Mouse (Mus musculus) MEL (cell line): Measurements from ENCODE around the gene Zfand3.

Experiments used
- CHD2 ChIP-seq: IDR thresholded peaks from 2 replicates; pipeline ENCODE4 v1.6.1; 2011; ENCODE audit warnings: low read length, improper control_type of control experiment
- CTCF ChIP-seq, 3 experiments: IDR thresholded peaks in 2 of 3; conservative IDR thresholded peaks in 1 of 3; 2 replicates each; pipeline ENCODE4 v1.5.1; 2011 to 2012; ENCODE audit warnings: low read length in 3 of 3, low read depth in 2 of 3, mild to moderate bottlenecking in 2 of 3, improper control_type of control experiment in 1 of 3, inconsistent platforms in 1 of 3, mixed read lengths in 1 of 3, moderate library complexity in 1 of 3; ENCODE audit not compliant: control insufficient read depth in 1 of 3, insufficient read depth in 1 of 3, poor library complexity in 1 of 3, severe bottlenecking in 1 of 3
- MAX ChIP-seq: IDR thresholded peaks from 2 replicates; pipeline ENCODE4 v1.6.1; 2011; ENCODE audit warnings: low read length, improper control_type of control experiment
- POLR2AphosphoS2 ChIP-seq: IDR thresholded peaks from 2 replicates; pipeline ENCODE4 v1.6.1; 2011; ENCODE audit warnings: low read length, improper control_type of control experiment
- POLR2AphosphoS5 ChIP-seq: IDR thresholded peaks from 2 replicates; pipeline ENCODE4 v1.6.1; 2012; ENCODE audit warnings: low read depth, borderline replicate concordance, mild to moderate bottlenecking, inconsistent platforms, low read length, moderate library complexity, mixed read lengths
- SIN3A ChIP-seq: IDR thresholded peaks from 2 replicates; pipeline ENCODE4 v1.6.1; 2012; ENCODE audit warnings: low read length, improper control_type of control experiment, inconsistent platforms
- UBTF ChIP-seq: IDR thresholded peaks from 2 replicates; pipeline ENCODE4 v1.6.1; 2012; ENCODE audit warnings: low read depth, mild to moderate bottlenecking, inconsistent platforms, low read length, improper control_type of control experiment, moderate library complexity, borderline replicate concordance; ENCODE audit not compliant: insufficient read depth
- ZNF384 ChIP-seq: IDR thresholded peaks from 2 replicates; pipeline ENCODE4 v1.6.1; 2012; ENCODE audit warnings: low read depth, mild to moderate bottlenecking, inconsistent platforms, low read length, improper control_type of control experiment

DNA sequence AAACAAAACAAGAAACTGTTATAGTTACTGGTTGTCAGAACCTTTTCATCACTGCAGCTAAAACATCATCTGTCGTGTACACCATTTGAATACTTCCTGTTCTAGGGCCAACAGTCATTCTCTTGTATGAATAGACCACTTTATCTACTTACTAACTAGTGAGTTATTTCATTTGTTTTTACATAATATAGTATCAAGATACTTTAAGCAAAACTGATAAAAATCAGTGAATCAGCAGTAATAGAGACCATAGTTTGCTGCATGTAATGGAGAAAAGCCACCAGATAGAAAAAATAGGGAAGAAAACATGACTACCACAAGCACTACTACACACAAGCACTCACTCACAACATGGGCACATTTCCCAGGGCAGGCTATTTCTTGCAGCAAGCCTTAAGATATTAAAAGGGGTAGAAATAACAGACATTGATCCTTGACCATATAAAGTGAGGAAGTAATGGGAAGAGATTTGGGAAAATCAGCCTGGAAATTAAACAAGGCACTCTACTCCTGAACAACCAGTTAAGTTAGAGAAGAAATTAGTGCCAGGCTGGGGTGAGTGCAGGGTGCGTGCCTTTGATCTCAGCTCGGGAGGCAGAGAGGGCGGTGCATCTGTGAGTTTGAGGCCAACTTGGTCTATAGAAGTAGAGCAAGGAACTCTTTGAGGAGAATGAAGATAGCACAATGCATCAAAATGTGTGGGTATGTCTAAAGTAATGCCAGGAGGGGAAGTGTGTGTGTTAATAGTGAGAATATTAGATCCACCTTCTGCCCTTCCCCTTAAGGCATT lies 30.9 kb downstream of the Zfand3 start:
- TF ChIP-seq MAX (no peak), ZNF384 (no peak), CTCF (IDR thresholded peaks at IDR 0.05 in 2 of 3, conservative IDR thresholded peaks at IDR 0.05 in 1 of 3; ENCODE audit: control insufficient read depth in 1 of 3, insufficient read depth in 1 of 3, low read depth in 2 of 3, low read length in 3 of 3, poor library complexity in 1 of 3, severe bottlenecking in 1 of 3) (no peak), POLR2AphosphoS2 (no peak), SIN3A (no peak), POLR2AphosphoS5 (no peak), CHD2 (no peak), UBTF (no peak)
